Comparison of ENCODE assay signal across 14 mouse cellular contexts in the genomic region with DNA sequence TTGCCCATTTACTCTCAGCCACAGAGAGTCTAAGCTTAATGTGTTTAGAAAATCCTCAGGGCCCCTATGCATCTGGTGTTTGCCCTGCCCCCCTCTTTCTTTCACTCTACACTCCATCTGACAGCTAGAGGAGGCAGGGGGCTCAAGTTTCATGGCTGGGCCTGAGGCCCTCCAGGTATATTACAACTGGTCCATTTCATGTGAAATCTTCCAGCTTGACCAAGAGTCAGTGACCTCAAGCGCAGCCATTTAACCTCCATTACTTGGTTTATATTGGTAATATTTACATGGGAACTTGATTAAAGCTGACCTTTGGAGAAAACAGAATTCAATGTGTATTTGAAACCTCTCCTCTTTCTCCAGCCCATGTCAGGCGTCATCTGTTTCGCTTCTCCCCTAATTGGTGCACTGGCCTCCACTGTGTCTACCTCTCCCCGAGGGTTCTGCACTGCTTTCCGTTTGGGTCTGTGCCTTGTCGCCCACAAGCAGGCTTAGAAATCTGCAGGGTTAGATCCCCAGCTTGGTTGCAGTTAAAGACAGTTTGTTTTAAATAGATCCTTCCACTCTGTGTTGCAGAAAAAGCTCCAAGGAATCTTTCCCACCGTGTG.
DNase-seq lines count a peak whose midpoint lies in the region; ATAC-seq and TF ChIP-seq lines count a peak whose summit lies in the region.
"Had no signal": no experiment of that assay in that cellular context is flagged by ENCODE, and none has a peak within 500 bp of the region (broad histone marks: within the 10 kb centered on the region; RNA-seq: fewer than 3 reads in every experiment).

No protein-coding gene starts in this region.

- no peak overlapping the region for H3K9ac ChIP-seq in embryonic facial prominence, embryonic 14.5 days (ENCODE audit: low read depth, low read length)
- no peak overlapping the region for H3K9ac ChIP-seq in midbrain, embryonic 11.5 days (ENCODE audit: low read length)
- H3K9ac ChIP-seq: liver, embryonic 13.5 days; neural tube, embryonic 12.5 days had no signal

- TF ChIP-seq CTCF in left cerebral cortex, adult 2 months (IDR thresholded peaks at IDR 0.05), result no peak

- peaks cover 82% of the 10 kb centered on the region for H3K4me1 ChIP-seq in heart, embryonic 10.5 days
- H3K4me1 ChIP-seq in embryonic facial prominence, embryonic 14.5 days (ENCODE audit: control insufficient read depth, insufficient read depth, low read length), result peaks cover 82% of the 10 kb centered on the region
- H3K4me1 ChIP-seq in midbrain, embryonic 11.5 days (ENCODE audit: control insufficient read depth, insufficient read depth, low read length), result peaks cover 22% of the 10 kb centered on the region
- H3K4me1 ChIP-seq: liver, embryonic 13.5 days had no signal

- no peak overlapping the region for H3K4me3 ChIP-seq in heart, embryonic 10.5 days
- no peak overlapping the region for H3K4me3 ChIP-seq in left cerebral cortex, adult 2 months
- H3K4me3 ChIP-seq in embryonic facial prominence, embryonic 14.5 days (ENCODE audit: low read depth, low read length), result no peak overlapping the region
- no peak overlapping the region for H3K4me3 ChIP-seq in midbrain, embryonic 11.5 days (ENCODE audit: low read depth, low read length)
- H3K4me3 ChIP-seq: liver, embryonic 13.5 days; neural tube, embryonic 12.5 days had no signal

- H3K27ac ChIP-seq in heart, embryonic 10.5 days, result peak overlapping the region; percentile 76
- H3K27ac ChIP-seq in left cerebral cortex, adult 2 months, result peak overlapping the region; percentile 1; the same call in 1 of the 2 replicates
- H3K27ac ChIP-seq in embryonic facial prominence, embryonic 14.5 days (replicated peaks; ENCODE audit: low read depth, low read length), result peak overlapping the region; percentile 92
- no peak overlapping the region for H3K27ac ChIP-seq in midbrain, embryonic 11.5 days (ENCODE audit: low read depth, low read length)
- H3K27ac ChIP-seq: liver, embryonic 13.5 days; macrophage; neural tube, embryonic 12.5 days had no signal

- no peaks in the 10 kb centered on the region for H3K9me3 ChIP-seq in heart, embryonic 10.5 days
- no peaks in the 10 kb centered on the region for H3K9me3 ChIP-seq in embryonic facial prominence, embryonic 14.5 days (ENCODE audit: control insufficient read depth, low read length)
- no peaks in the 10 kb centered on the region for H3K9me3 ChIP-seq in midbrain, embryonic 11.5 days (ENCODE audit: control insufficient read depth, low read length)
- H3K9me3 ChIP-seq: liver, embryonic 13.5 days; neural tube, embryonic 12.5 days had no signal

- WGBS in heart, embryonic 10.5 days, result 46% methylated on average over 7 of the region's 7 CpGs
- WGBS in embryonic facial prominence, embryonic 14.5 days, result 14% methylated on average over 7 of the region's 7 CpGs
- 61% methylated on average over 7 of the region's 7 CpGs for WGBS in midbrain, embryonic 11.5 days

- ATAC-seq in embryonic facial prominence, embryonic 14.5 days (ENCODE audit: low read depth), result peak; percentile 74
- ATAC-seq in midbrain, embryonic 11.5 days (ENCODE audit: low FRiP score), result no peak
- ATAC-seq: forebrain, embryonic 16.5 days had no signal

- H3K36me3 ChIP-seq in heart, embryonic 10.5 days, result no peaks in the 10 kb centered on the region
- H3K36me3 ChIP-seq in embryonic facial prominence, embryonic 14.5 days (ENCODE audit: control insufficient read depth, insufficient read depth, low read length), result no peaks in the 10 kb centered on the region
- H3K36me3 ChIP-seq in midbrain, embryonic 11.5 days (ENCODE audit: control insufficient read depth, insufficient read depth, low read length), result no peaks in the 10 kb centered on the region
- H3K36me3 ChIP-seq: liver, embryonic 13.5 days; neural tube, embryonic 12.5 days had no signal

- H3K4me2 ChIP-seq in embryonic facial prominence, embryonic 14.5 days (ENCODE audit: low read depth, low read length), result no peak overlapping the region
- no peak overlapping the region for H3K4me2 ChIP-seq in midbrain, embryonic 11.5 days
- H3K4me2 ChIP-seq: liver, embryonic 13.5 days; neural tube, embryonic 12.5 days had no signal

- no peak for DNase-seq in heart, embryonic 10.5 days (ENCODE audit: low spot score)
- DNase-seq in heart, adult 9 months (ENCODE audit: low spot score in 2 of 2), result no peak
- no peak for DNase-seq in left cerebral cortex, adult 2 months (ENCODE audit: extremely low spot score in 1 of 2, low spot score in 2 of 2)
- DNase-seq in left cerebral cortex, postnatal 14 days (ENCODE audit: low spot score in 2 of 2), result no peak
- peak; percentile 86 for DNase-seq in embryonic facial prominence, embryonic 14.5 days (ENCODE audit: low spot score)
- DNase-seq in retina, postnatal 1 day, result peak; percentile 40
- DNase-seq in natural killer cell, adult 2 months (ENCODE audit: low spot score in 2 of 2), result no peak
- no peak for DNase-seq in midbrain, embryonic 11.5 days (ENCODE audit: low spot score, missing footprints)
- DNase-seq: cerebellum, postnatal 36 days; liver, embryonic 13.5 days; thymus, postnatal 14 days had no signal

- H3K27me3 ChIP-seq in heart, embryonic 10.5 days (ENCODE audit: insufficient read depth, poor library complexity, severe bottlenecking), result peaks cover 3% of the 10 kb centered on the region; the same call in 1 of the 2 replicates
- no peaks in the 10 kb centered on the region for H3K27me3 ChIP-seq in embryonic facial prominence, embryonic 14.5 days (replicated peaks; ENCODE audit: control insufficient read depth, insufficient read depth, low read length)
- no peaks in the 10 kb centered on the region; the same call in 1 of the 2 replicates for H3K27me3 ChIP-seq in midbrain, embryonic 11.5 days (ENCODE audit: control insufficient read depth, insufficient read depth, low read length)
- H3K27me3 ChIP-seq: liver, embryonic 13.5 days; neural tube, embryonic 12.5 days had no signal

- intact Hi-C loops in left cerebral cortex, adult 2 months (cut with DNase I), result no loop called here
- intact Hi-C loops in left cerebral cortex, postnatal 14 days (cut with DNase I), result no loop called here

Comparison
In these comparisons a context has a peak if more than half of its experiments do, and no peak if none do; other contexts are left out.
1. DNase-seq: peak in embryonic facial prominence, embryonic 14.5 days (single experiment) and retina, postnatal 1 day (single experiment); none in heart, embryonic 10.5 days (single experiment), heart, adult 9 months (0 of 2), left cerebral cortex, adult 2 months (0 of 2), left cerebral cortex, postnatal 14 days (0 of 2), natural killer cell, adult 2 months (0 of 2) and midbrain, embryonic 11.5 days (single experiment).